Mouse (Mus musculus) forebrain, embryonic 10.5 days (tissue): ENCODE data around the gene Hist1h2bc. TPM values are rescaled to one million over a fixed set of nuclear protein-coding genes. Genes with fewer than 3 reads are reported as not detected.

Experiments used
- DNase-seq: peaks from one replicate; pipeline ENCODE4 v3.0.0-alpha.2; 2017; ENCODE audit warnings: low spot score; ENCODE audit errors: extremely low spot score
- H3K27ac ChIP-seq: fragments of 300-500 bp; sonication (generic); 2 replicates; pipeline ENCODE4 v1.5.1; 2016; ENCODE audit warnings: mild to moderate bottlenecking
- H3K27me3 ChIP-seq: fragments of 300-500 bp; sonication (generic); 2 replicates; pipeline ENCODE4 v1.6.1; 2016; ENCODE audit warnings: mild to moderate bottlenecking; ENCODE audit not compliant: poor library complexity, severe bottlenecking
- H3K36me3 ChIP-seq: fragments of 300-500 bp; sonication (generic); replicated peaks from 2 replicates; pipeline ENCODE4 v1.6.1; 2016; ENCODE audit warnings: mild to moderate bottlenecking, moderate library complexity
- H3K4me1 ChIP-seq: fragments of 300-500 bp; sonication (generic); 2 replicates; pipeline ENCODE4 v1.6.1; 2016
- H3K4me3 ChIP-seq: fragments of 300-500 bp; sonication (generic); 2 replicates; pipeline ENCODE4 v1.5.1; 2016; ENCODE audit warnings: mild to moderate bottlenecking, moderate library complexity
- H3K9me3 ChIP-seq: fragments of 300-500 bp; sonication (generic); 2 replicates; pipeline ENCODE4 v1.6.1; 2016; ENCODE audit warnings: mild to moderate bottlenecking, moderate library complexity
- WGBS: fragments of 180-500 bp; shearing (Covaris S2); methylation state at CpG from one replicate; pipeline ENCODE4 v1.1.7; 2016; 5-methylcytosine and 5-hydroxymethylcytosine counted together
- polyA plus RNA-seq: library from polyadenylated mRNA; unstranded; fragments of >200 nt; fragmentation: Nextera tagmentation; extraction: Ambion mirVana; gene quantifications from 2 replicates; pipeline ENCODE4 v1.2.1, GENCODE M21; 2016

Hist1h2bc gene
- polyA plus RNA-seq, 1 experiment from 2014 or later, result 17.2 TPM

GRCm38 (mm10) chr13:23688956-23689355 is 5.0 kb downstream of the Hist1h2bc start:
- WGBS, result 95% methylated on average over 2 of the region's 2 CpGs
- Histone ChIP-seq H3K4me1 (peaks cover 16% of the 10 kb centered on the region), H3K27me3 (no peaks in the 10 kb centered on the region), H3K36me3 (no peaks in the 10 kb centered on the region; the same call in 1 of the 2 replicates), H3K27ac (no peak overlapping the region), H3K9me3 (no peaks in the 10 kb centered on the region), H3K4me3 (no peak overlapping the region)
- DNase-seq, result no peak

- DNase-seq, result no peak
- Histone ChIP-seq H3K4me3 (no peak overlapping the region), H3K27ac (no peak overlapping the region), H3K36me3 (no peaks in the 10 kb centered on the region; the same call in 1 of the 2 replicates), H3K27me3 (no peaks in the 10 kb centered on the region), H3K9me3 (no peaks in the 10 kb centered on the region), H3K4me1 (peaks cover 16% of the 10 kb centered on the region)
- 83% methylated on average over 2 of the region's 2 CpGs for WGBS
These were observed 5.5 kb downstream of the Hist1h2bc start for GRCm38 (mm10) chr13:23689459-23689858.

- 89% methylated on average over 6 of the region's 6 CpGs for WGBS
- DNase-seq, result no peak
- peak overlapping the region; percentile 11; the same call in 1 of the 2 replicates for H3K27ac ChIP-seq
These were observed 9.9 kb downstream of the Hist1h2bc start for GRCm38 (mm10) chr13:23693856-23694440.

GRCm38 (mm10) chr13:23694956-23695355 is 11.0 kb downstream of the Hist1h2bc start:
- no peak overlapping the region for H3K4me3 ChIP-seq
- H3K27me3 ChIP-seq, result no peaks in the 10 kb centered on the region
- no peak for DNase-seq
- peaks cover 31% of the 10 kb centered on the region for H3K4me1 ChIP-seq
- H3K27ac ChIP-seq, result peak overlapping the region; percentile 53; the same call in 1 of the 2 replicates
- 96% methylated on average over 9 of the region's 9 CpGs for WGBS
- H3K9me3 ChIP-seq, result no peaks in the 10 kb centered on the region
- H3K36me3 ChIP-seq, result no peaks in the 10 kb centered on the region; the same call in 1 of the 2 replicates

More at GRCm38 (mm10) chr13:23693856-23694440, 9.9 kb downstream of the Hist1h2bc start:
- Histone ChIP-seq H3K36me3 (no peaks in the 10 kb centered on the region; the same call in 1 of the 2 replicates), H3K9me3 (no peaks in the 10 kb centered on the region), H3K4me1 (peaks cover 27% of the 10 kb centered on the region), H3K27me3 (no peaks in the 10 kb centered on the region), H3K4me3 (no peak overlapping the region)

GRCm38 (mm10) chr13:23695514-23695913 is 11.5 kb downstream of the Hist1h2bc start, which contains the start of gene Hist1h1t:
Gene Hist1h1t (plus strand): TSS chr13:23695814.
- H3K4me1 ChIP-seq, result peaks cover 31% of the 10 kb centered on the region
- H3K27me3 ChIP-seq, result no peaks in the 10 kb centered on the region
- no peaks in the 10 kb centered on the region for H3K9me3 ChIP-seq
- H3K4me3 ChIP-seq, result peak within 1 kb of the TSS; percentile 20; the same call in 1 of the 2 replicates
- peak within 1 kb of the TSS; percentile 90 for H3K27ac ChIP-seq
- DNase-seq, result no peak
- 46% methylated on average over 13 of the region's 13 CpGs for WGBS
- no peaks in the 10 kb centered on the region; the same call in 1 of the 2 replicates for H3K36me3 ChIP-seq

GRCm38 (mm10) chr13:23696061-23696474 is 12.1 kb downstream of the Hist1h2bc start:
- H3K9me3 ChIP-seq, result no peaks in the 10 kb centered on the region
- 65% methylated on average over 15 of the region's 15 CpGs for WGBS
- H3K36me3 ChIP-seq, result no peaks in the 10 kb centered on the region; the same call in 1 of the 2 replicates
- peak overlapping the region; percentile 20; the same call in 1 of the 2 replicates for H3K4me3 ChIP-seq
- no peaks in the 10 kb centered on the region for H3K27me3 ChIP-seq
- no peak for DNase-seq
- peak overlapping the region; percentile 81 for H3K27ac ChIP-seq
- peaks cover 36% of the 10 kb centered on the region for H3K4me1 ChIP-seq

GRCm38 (mm10) chr13:23697491-23698299 is 13.7 kb downstream of the Hist1h2bc start:
- peak overlapping the region; percentile 90 for H3K27ac ChIP-seq
- H3K4me3 ChIP-seq, result peak overlapping the region; percentile 55
- H3K36me3 ChIP-seq, result no peaks in the 10 kb centered on the region; the same call in 1 of the 2 replicates
- H3K4me1 ChIP-seq, result peaks cover 38% of the 10 kb centered on the region
- no peaks in the 10 kb centered on the region for H3K27me3 ChIP-seq
- peak; percentile 64 for DNase-seq
- WGBS, result under 1% methylated on average over 26 of the region's 32 CpGs
- no peaks in the 10 kb centered on the region for H3K9me3 ChIP-seq

GRCm38 (mm10) chr13:23698300-23698693 is 14.3 kb downstream of the Hist1h2bc start, which contains the start of gene Hist1h4c:
Gene Hist1h4c (minus strand): TSS chr13:23698454.
- H3K27me3 ChIP-seq, result no peaks in the 10 kb centered on the region
- H3K9me3 ChIP-seq, result no peaks in the 10 kb centered on the region
- peak within 1 kb of the TSS; percentile 55 for H3K4me3 ChIP-seq
- WGBS, result 0% methylated on average over 22 of the region's 22 CpGs
- H3K27ac ChIP-seq, result peak within 1 kb of the TSS; percentile 90
- peak; percentile 97 for DNase-seq
- no peaks in the 10 kb centered on the region; the same call in 1 of the 2 replicates for H3K36me3 ChIP-seq
- H3K4me1 ChIP-seq, result peaks cover 38% of the 10 kb centered on the region

GRCm38 (mm10) chr13:23698996-23699395 is 15.0 kb downstream of the Hist1h2bc start:
- peak; percentile 13 for DNase-seq
- Histone ChIP-seq H3K36me3 (no peaks in the 10 kb centered on the region), H3K27me3 (no peaks in the 10 kb centered on the region), H3K4me1 (peaks cover 38% of the 10 kb centered on the region), H3K4me3 (peak overlapping the region; percentile 55), H3K9me3 (no peaks in the 10 kb centered on the region), H3K27ac (peak overlapping the region; percentile 90)
- 59% methylated on average over 6 of the region's 6 CpGs for WGBS

GRCm38 (mm10) chr13:23699767-23700166 is 15.8 kb downstream of the Hist1h2bc start:
- peak overlapping the region; percentile 90; the same call in 1 of the 2 replicates for H3K27ac ChIP-seq
- WGBS, result 73% methylated on average over 3 of the region's 3 CpGs
- DNase-seq, result peak; percentile 7

GRCm38 (mm10) chr13:23700786-23701520 is 17.0 kb downstream of the Hist1h2bc start:
- Histone ChIP-seq H3K9me3 (no peaks in the 10 kb centered on the region), H3K27me3 (no peaks in the 10 kb centered on the region), H3K4me1 (peaks cover 32% of the 10 kb centered on the region), H3K27ac (peak overlapping the region; percentile 56; the same call in 1 of the 2 replicates), H3K4me3 (no peak overlapping the region; the same call in 1 of the 2 replicates), H3K36me3 (no peaks in the 10 kb centered on the region)
- DNase-seq, result peak; percentile 70
- WGBS, result 37% methylated on average over 8 of the region's 8 CpGs

More at GRCm38 (mm10) chr13:23699767-23700166, 15.8 kb downstream of the Hist1h2bc start:
- no peaks in the 10 kb centered on the region for H3K36me3 ChIP-seq
- H3K27me3 ChIP-seq, result no peaks in the 10 kb centered on the region
- H3K9me3 ChIP-seq, result no peaks in the 10 kb centered on the region
- peaks cover 38% of the 10 kb centered on the region for H3K4me1 ChIP-seq
- no peak overlapping the region for H3K4me3 ChIP-seq

GRCm38 (mm10) chr13:23702220-23702619 is 18.2 kb downstream of the Hist1h2bc start:
- Histone ChIP-seq H3K36me3 (no peaks in the 10 kb centered on the region), H3K4me3 (no peak overlapping the region), H3K9me3 (no peaks in the 10 kb centered on the region), H3K27ac (no peak overlapping the region), H3K27me3 (peaks cover 3% of the 10 kb centered on the region; the same call in 1 of the 2 replicates), H3K4me1 (peaks cover 23% of the 10 kb centered on the region)
- DNase-seq, result peak; percentile 2
- 91% methylated on average over 4 of the region's 4 CpGs for WGBS
